Comparison of ENCODE assay signal across 8 mouse cellular contexts in genomic region chr15:12204319-12205159, GRCm38 (mm10). TPM values are rescaled to one million over a fixed set of nuclear protein-coding genes. Genes with fewer than 3 reads are reported as not detected.
DNase-seq lines count a peak whose midpoint lies in the region; ATAC-seq lines count a peak whose summit lies in the region.

Gene Mtmr12 (plus strand): TSS chr15:12205028.

- DNase-seq in adipocyte (ENCODE audit: low spot score), result peak; percentile 99
- peak; percentile 100 for DNase-seq in embryo, embryonic 10 days (ENCODE audit: low spot score)
- DNase-seq in gastrocnemius, postnatal 10 days, result peak; percentile 100
- DNase-seq in induced T-regulatory cell, adult 2 months (ENCODE audit: low read depth), result peak; percentile 99
- peak; percentile 96 to 99 for DNase-seq in left cerebral cortex, adult 9 months (ENCODE audit: low spot score in 2 of 2)
- DNase-seq in right cerebral cortex, postnatal 14 days, result peak; percentile 99
- peak; percentile 100 for DNase-seq in urinary bladder, postnatal 36 days (ENCODE audit: low spot score in 2 of 2)

- ATAC-seq in megakaryocyte progenitor cell, adult 5-6 weeks (replicated peaks; ENCODE audit: poor library complexity), result peak; percentile 92

RNA-seq across cellular contexts. Expression of gene Mtmr12, which starts in this region (rescaled TPM):
- total RNA-seq in gastrocnemius, postnatal 10 days (2021), result 10 to 100 TPM in 1 of 2 experiments, 1 to 10 TPM in 1; 9.0 to 10.9 TPM
- total RNA-seq in megakaryocyte progenitor cell, adult 5-6 weeks (2015), result 12.0 and 12.8 TPM in 2 replicates
- 12.1 and 13.5 TPM in 2 replicates for total RNA-seq in megakaryocyte progenitor cell, adult 5-6 weeks (2017)

Comparison
In these comparisons a context has a peak if more than half of its experiments do, and no peak if none do; other contexts are left out.
1. Peak in every context shown above with its lines: DNase-seq and ATAC-seq.